Mouse (Mus musculus) bone marrow, adult 2 months (tissue): ENCODE results near the gene Prkca.

Experiments
- CTCF ChIP-seq: fragments of 200-500 bp; IDR thresholded peaks from 2 replicates; pipeline ENCODE4 v1.5.1; 2011; ENCODE audit warnings: low read length, control low read depth; ENCODE audit not compliant: control insufficient read depth, insufficient read depth
- POLR2A ChIP-seq: fragments of 200-500 bp; IDR thresholded peaks from 2 replicates; pipeline ENCODE4 v1.6.1; 2011; ENCODE audit warnings: low read depth, mild to moderate bottlenecking, control low read depth, low read length, borderline replicate concordance; ENCODE audit not compliant: control insufficient read depth

- TF ChIP-seq CTCF (no peak), POLR2A (no peak)
Observed at GRCm38 (mm10) chr11:108157074-108157473, 186.7 kb downstream of the Prkca start.
